Mouse (Mus musculus): ENCODE data around the gene Cops2. TPM values are rescaled to one million over a fixed set of nuclear protein-coding genes. Genes with fewer than 3 reads are reported as not detected.

The Cops2 gene
- 10 to 100 TPM; 91.8 to 92.1 TPM for total RNA-seq (2021)
- long read RNA-seq, experiment 1, transcript Cops2-203 (13 exons, 3,392 nt): minor isoform, 28 of 92 reads
- long read RNA-seq, experiment 1, transcript Cops2-201 (13 exons, 2,073 nt): major isoform, 56 of 92 reads
- long read RNA-seq, experiment 1, partial matches to known transcripts: 5 of 92 reads
- long read RNA-seq, experiment 1, other reads (novel, unspliced or antisense): 3 of 92 reads
- long read RNA-seq, experiment 2, transcript Cops2-201 (13 exons, 2,073 nt): major isoform, 61 of 107 reads
- long read RNA-seq, experiment 2, transcript Cops2-203 (13 exons, 3,392 nt): minor isoform, 38 of 107 reads
- long read RNA-seq, experiment 2, partial matches to known transcripts: 2 of 107 reads
- long read RNA-seq, experiment 2, other reads (novel, unspliced or antisense): 6 of 107 reads

DNA sequence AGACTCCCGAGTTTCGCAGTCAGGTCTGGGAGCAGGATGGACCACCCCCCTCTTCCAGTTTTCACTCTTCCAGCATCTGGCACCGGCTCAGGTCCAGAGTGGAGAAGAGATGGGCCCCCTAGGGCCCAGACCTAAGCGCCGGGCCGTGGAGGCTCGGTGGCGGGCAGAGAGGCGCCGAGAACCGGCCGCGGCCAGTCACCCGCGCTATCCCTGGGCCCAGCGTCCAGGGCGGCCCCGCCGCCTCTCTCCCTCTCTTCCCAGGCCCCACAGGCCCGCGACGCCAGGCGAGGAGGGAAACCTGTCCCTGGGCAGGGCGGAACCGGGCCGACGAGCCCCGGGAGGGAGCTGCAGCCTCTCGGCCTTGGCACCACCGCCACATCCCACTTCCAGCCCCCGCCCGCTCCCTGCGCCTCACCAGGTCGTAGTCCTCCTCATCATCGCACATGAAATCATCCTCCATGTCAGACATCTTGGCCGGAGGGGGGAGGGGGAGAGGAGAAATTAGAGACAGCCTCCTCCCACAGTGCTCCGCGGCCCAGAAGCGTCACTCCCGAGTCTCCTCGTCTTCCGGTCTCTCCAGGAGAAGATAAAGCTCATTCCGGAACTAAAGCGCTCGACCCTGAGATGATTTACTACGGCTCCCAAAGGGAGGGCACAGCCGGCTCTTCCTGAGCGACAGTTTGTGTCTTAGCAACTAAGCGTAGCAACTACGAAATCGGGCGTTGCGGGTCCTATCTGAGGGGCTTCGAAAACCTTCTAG lies at the start of gene Cops2, which contains the start of gene Galk2:
Cops2 (minus strand) TSS at position 619 of the 760 bp plus-strand sequence.
Galk2 (plus strand) TSS at position 589 of the 760 bp plus-strand sequence.
- DNase-seq: peak; percentile 92

DNA sequence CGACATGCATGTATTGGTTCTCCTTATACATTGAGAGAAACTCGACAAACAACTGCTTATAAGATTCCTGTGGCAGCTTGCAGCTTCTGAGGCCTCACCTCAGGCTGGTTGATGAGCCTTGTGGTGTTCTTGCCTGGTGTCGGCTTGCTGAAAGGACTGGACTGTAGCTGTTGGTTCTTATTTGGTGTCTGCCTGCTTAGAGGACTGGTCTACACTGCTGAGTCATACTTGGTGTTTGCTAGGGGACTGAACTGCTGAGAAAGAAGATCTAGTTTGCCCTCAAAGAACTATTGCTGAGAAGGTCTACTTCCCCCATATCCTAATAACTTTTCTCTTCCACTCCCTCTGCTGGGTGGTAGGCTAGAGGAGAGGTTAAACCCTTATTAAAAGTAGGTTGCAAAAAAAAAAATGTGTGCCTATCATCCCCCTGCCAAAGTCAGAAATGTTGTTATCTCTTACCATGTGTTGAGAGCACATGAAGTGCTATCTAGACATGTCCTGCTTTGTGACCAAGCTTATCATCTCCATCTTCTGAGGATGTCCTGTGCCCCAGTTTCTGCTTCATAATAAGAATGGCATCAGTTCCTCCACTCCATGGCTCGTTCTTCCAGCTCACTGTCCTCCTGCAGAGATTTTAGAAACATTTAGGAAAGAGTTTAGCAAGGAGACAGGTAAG lies 48.8 kb upstream of the Cops2 start:
- DNase-seq: no peak

DNA sequence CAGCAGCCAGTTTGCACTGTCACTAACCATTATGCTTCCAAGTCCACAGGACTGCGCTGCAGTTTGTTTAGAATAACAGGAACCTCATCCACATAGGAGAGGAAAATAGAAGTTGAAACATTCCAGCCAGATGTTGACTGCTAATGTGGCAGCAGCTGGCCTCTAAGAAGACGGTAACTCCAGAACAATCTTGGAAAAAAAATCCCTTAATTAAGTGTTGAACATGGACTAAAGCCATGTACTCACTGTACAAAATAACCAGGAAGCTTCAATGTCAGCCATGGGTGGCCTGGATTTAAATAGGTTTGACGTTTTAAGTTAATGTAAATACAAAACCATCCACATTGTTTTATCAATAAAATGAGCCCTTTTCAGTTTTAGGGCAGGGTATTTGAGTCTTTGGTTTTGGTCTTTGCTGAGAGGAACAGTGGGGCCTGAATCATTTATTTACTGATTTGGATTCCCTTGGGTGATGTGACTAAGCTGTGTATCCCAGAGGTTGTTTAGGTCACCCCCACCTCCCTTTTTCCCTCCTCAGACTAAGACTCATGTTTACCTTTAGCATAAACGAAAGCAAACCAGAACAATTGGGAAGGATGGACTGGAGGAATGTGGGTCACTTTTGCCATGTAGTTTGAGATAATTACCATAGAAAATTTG lies 47.6 kb upstream of the Cops2 start:
- no peak for DNase-seq

DNA sequence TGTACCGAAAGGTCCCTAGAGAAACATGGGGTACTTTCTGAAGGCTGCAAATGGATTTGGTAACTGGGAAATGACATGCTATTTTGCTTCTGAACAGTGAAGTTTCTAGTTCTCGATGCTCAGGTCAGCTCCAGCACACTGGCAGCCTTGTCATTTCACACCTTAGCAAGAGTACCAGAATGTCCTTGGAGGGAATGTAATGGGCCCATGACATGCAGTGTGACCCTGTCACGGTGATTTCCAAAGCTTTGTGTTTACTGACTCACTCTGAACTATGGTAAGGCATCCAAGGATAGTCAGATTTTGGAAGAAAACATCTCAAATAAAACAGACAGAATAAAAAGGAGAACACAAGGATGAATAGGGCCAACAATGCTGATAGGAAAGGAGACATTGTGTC lies 42.5 kb upstream of the Cops2 start:
- no peak for DNase-seq

DNA sequence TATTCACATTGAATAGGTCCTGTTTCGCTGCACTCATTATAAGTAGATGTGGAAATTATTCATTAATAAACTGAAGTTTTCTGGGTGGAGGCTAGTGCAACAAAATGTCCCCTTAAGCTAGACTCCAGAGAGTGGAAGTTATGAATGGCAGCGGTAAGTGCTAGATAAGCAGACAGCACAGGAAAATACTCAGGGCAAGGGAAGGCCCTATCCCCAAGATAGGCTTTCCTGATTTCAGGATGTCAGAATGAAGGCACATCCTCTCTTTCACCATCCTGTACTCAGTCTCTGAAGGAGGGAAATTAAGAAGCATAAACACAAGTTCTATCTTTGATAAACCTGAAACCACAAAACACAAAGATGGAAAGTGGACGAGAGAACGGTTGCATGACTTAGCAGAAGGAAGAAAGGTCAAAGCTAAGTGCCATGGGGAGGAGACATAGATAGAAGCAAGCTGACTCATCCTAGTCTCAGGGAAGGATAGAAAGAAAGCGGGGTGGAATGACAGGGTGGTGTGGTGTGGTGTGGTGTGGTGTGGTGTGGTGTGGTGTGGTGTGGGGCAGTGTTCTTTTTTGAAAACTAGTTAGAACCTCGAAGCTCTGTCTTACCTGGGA lies 42.0 kb upstream of the Cops2 start:
- DNase-seq: no peak

DNA sequence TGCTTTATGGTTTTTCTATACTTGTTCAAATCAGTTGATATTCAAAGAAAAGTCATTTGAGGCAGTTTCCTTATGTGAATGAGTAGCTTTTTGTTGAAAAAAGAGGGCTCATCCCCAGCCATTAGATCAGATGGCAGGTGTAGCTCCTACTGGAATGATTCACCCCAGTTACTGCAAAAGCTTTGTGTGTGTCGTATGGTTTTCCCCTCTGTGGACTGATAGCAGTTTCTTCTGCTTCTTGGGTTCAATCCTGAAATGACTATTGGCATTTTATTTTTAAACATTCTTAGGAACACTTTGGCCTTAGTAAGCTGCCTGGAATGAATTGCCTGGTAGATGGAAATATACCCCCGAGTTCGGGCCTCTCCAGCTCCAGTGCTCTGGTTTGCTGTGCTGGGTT lies 37.4 kb upstream of the Cops2 start:
- DNase-seq: no peak

DNA sequence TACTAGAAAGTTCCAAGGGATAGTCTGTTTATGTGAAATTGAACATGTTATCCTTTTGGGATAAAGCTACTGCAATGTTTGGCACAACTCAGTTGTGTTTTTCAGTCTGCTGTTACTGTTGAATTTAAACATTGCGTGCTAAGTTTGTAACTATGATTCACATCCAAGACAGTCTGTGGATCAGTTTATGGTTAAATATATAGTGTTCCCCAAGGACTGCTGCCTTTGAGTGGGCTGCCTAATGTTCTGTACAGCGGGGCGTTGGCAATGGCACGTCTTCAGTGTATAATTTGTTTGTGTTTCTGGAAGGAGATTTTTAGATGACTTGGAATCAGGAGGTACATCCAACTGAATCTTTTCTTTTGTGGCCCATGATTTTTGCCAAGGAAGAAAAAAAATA lies 36.2 kb upstream of the Cops2 start:
- no peak for DNase-seq

DNA sequence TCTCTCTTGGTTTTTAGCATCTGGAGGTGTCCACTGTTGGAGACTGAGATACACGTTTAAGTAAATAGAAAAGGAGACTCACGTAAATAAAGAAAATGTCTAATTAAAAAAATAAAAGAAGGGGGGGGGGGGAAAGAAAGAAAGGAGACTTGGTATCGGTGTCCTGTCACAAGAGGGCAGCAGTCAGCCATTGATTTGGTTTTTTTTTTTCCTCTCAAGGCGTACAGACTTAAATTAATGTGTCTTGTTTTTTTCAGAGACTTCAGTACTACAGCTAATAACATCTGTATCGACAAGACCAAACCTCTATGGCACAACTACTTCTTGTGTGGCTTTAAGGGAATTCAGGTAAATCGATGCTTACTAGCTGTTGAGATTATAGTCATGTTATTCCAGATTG lies 34.2 kb upstream of the Cops2 start:
- no peak for DNase-seq

DNA sequence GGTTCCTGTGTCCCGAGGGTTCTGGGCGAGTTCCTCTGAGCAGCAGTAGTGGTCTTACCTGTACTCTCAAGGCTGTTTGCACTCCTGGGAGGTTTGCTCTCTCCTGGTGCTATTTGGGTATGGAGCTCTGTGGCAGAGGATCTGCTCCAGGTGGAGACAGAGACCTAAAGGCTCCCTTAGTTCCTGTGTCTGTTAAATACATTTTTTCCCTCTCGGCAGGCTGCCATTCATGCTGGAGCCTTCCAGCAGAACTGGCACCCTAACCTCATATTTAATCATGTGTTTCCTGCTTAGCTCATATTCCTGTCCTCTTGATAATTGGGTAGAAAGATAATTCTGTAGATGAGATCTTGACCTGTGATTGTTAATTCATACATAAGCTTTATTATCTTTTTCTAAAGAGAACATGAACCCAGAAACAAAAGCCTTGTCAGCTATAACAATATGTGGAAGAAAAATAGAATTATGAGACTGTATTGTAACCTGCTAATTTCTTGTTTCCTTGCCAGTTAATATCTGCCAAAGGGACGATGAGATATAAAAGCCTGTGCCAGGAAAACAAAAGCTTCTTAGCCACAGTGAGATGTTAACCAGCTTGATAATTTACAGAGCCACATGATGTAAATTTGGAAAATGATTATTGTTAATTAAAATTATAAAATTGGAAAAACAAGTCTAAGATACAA lies 27.1 kb upstream of the Cops2 start:
- DNase-seq: no peak

DNA sequence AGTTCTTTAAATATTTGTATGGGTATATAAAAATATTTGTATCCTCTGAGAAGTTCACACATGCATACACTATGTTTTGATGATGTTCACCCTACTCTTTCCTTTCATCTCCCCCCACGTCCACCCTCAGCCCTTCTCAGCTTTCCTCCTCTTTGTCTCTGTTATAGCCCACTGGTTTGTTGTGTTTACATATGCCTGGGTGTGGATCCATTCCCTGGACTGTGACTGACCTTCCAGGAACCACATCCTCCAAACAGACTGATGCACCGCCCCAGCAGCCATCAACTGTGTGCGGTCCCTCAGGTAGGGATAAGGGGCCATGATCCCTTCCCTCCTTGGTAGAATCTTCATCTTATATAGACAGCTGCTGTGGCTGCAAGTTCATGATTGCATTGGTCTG lies 11.2 kb upstream of the Cops2 start:
- no peak for DNase-seq

DNA sequence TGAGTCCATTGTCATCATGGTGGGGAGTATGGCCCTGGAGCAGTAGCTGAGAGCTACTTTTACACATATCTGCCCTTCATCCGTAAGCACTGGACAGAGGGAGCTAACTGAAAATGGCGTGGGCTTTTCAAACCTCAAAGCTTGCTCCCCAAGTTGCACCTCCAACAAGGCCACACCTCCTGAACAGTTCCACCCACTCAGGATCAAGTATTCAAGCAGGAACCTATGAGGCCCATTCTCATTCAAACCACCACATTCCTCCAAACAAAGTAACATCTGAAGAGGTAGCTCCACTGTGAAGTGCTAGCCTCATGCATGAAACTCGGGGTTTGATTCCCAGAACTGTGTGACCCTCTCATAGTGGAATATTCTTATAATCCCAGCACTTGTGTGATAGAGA lies 9.4 kb upstream of the Cops2 start:
- no peak for DNase-seq

DNA sequence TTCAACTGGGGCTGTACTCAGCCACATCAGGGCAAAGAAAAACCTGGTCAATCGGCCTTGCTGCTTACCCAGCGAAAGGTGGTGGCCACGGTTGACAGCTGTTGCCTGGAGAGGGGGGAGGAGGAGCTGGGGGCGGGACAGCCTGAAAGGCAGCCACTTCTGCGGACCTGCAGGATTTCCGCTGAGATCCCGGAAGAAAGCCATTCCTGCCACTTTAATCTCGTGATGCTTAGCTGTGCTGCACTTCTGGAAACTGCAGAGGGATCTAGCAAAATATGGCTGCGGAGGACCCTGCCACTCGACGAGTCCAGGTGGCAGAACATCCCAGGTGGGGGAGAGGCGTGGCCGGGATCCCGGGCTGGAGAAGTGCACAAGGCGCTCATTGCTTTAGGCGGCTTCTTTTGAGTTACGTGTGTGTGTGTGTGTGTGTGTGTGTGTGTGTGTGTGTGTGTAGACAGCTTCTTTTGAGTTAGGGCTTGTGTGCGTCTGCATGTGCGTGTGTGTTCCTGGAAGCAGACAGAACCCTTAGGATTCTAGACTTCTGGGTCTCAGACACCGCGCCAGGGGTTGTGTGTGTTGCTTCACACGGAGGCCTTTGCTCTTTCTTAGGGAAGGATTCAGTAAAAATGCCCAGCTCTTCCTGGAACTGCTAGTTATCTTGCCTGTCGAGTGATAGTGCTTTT lies 7.3 kb upstream of the Cops2 start:
- DNase-seq: peak; percentile 56

DNA sequence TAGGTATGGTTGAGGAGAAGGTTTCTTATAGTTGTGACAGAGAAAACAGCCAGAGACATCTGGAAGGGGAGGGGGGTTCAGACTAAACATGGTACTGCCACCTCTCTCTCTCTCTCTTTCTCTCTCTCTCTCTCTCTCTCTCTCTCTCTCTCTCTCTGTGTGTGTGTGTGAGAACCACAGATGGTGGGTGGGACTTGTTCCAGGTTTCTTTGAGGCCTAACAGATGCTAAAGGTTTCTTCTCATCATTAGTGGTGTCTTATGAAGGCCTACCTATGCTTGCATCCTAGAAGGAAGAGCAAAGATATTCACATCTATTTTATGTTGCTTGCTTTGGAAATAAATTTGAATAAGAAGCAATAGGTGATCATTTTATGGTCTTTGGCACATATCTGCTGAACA lies 6.6 kb upstream of the Cops2 start:
- DNase-seq: no peak

DNA sequence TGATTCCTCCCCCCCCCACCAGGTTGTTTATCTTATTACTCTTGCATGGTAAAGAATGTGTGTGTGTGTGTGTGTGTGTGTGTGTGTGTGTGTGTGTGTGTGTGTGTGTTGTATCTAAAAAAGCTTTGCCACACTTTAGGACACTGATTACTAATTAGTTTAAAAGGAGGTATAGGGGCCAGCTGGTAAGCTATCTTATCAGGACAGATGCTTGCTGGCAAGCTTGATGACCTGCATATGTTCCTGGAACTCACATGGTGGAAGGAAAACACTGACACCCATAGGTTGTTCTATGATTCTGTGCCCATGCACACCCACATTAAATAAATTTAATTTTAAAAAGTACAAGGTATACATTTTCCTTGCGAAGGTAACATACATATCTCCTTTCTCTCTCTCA lies 5.6 kb upstream of the Cops2 start:
- DNase-seq: no peak

DNA sequence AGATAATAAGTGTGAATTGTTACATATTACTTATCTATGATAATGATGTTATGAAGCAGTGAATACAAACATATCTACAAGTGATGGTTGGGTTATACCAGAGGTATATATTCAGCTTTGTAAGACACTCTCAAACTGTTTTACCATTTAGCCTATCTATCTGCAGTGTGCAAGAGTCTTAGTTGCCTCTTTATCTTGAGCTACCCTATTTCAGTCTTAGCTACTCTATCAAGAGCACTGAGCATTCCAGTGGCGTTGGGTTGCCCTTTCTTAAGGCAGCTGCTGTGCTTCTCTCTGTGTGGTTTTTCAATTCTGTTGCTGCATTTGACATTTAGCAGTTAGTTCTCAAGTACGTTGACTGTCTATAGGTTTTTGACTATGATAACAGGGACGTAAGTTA lies 4.9 kb upstream of the Cops2 start:
- DNase-seq: no peak

DNA sequence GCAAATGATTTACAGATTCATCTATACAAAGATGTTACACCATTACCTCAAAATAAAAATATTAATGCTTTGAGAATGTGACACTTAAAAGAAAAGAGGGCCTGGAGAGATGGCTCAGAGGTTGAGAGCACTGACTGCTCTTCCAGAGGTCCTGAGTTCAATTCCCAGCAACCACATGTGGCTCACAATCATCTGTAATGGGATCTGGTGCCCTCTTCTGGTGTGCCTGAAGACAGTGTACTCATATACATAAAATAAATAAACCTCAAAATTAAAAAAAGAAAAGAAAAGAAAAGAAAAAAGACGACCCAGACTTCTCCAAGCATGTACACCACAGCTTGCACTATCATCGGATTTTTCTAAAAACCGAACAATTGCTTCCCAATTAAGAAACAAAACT lies 1.2 kb downstream of the Cops2 start:
- DNase-seq: no peak

DNA sequence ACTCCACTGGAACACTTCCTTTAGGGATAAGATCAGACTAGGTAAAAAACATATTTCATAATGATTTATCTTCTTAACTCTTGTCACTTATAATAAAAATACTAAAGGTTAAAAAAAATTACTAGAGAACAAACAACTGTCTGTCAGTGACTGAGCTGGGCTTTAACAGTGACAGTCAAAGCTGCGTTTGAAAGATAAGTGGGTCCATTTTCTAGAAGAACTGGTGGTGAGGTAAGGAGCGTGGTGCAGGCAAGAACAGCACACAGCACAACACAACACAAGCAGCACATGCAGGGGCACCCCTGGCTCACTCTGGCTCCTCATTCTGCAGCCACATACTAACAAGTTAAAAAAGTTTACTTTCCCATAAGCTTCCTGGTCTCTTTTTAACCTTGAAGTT lies 7.7 kb downstream of the Cops2 start:
- no peak for DNase-seq

DNA sequence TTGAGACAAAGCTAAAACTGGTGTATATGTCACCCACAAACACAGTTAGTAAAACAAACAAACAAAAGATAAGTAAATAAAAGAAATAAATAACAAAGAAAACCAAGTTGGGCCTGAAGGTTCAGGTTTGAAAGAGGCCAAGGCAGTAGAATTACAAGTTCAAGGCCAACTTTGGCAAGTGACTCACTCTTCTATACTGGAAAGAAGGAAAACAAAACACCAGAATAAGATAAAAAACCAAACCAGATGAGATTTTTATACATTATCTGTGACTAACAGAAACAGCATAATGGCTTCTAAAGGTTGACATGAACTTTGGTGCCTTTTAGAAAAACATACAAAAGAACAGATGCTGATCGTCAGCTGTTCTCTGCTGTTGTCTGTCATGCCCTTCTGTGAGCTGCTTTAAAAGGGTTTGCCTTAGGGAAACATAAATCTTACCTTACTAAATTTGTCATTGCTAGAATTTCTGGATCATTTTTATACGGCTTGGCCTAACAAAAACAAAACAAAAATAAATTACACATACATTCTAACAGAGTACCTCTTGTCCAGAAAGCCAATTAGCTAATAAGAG lies 20.1 kb downstream of the Cops2 start:
- DNase-seq: no peak

DNA sequence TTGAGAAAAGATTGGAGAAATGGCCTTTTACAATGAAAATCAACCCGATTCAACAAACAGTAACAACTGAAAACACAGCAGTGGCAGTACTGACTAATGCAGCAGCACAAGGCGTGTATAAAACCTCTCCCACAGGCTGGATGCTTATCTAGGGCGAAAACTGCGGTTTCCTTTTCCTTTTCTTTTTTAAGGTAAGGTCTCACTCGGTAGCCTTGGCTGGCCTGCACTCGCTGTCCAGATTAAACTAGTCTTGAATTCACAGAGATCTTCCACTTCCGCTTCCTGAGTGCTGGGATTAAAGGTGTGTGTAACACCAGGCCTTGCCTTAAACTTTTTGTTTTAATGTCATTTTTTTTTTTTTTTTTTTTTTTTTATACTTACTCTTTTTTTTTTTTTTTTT lies 20.8 kb downstream of the Cops2 start:
- no peak for DNase-seq

DNA sequence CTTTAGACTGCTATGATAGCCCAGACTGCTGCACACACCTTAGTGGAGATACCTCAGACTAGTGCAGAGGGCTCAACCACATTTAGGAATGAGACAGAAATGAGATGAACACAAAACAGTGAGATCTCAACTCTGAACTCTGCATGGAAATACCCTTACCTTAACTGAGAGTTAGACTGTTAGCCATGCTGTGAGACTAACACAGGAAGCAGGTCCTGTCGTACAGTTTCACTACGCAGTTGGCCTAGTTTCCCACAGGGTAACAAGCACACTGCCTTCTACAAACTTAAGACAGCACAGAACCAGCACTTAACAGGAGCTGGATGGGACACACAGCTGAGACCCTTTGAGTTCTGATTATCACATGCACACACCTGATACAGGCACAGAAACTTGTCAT lies 29.0 kb downstream of the Cops2 start:
- no peak for DNase-seq

DNA sequence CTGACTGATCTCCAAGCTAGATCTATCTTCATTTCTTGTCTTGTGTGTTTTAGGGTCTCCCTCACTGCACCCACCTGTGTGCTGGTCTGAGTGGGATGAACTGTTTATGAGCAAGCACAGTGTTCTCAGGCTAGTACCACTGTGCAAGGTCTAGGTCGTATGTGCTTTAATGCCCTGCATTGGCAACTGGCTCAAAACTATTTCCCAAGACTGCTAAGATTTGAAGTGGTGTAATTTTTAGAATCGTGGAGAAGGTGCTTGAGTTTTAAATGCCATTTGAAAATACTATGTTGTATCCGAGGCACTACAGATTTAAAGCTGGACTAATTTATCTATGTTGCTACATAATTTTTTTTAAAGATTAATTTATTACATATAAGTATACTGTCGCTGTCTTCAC lies 31.0 kb downstream of the Cops2 start:
- no peak for DNase-seq
